Mouse (Mus musculus) intestine, postnatal 0 days (tissue): ENCODE data around the gene Psme3. TPM values are rescaled to one million over a fixed set of nuclear protein-coding genes. Genes with fewer than 3 reads are reported as not detected.
A peak's percentile ranks its signal among the peaks of the same experiment; 100 is the strongest.

Source experiments
- ATAC-seq: fragments of 200-750 bp; cut with Nextera tagmentation; 2 replicates; pipeline ENCODE4 v1.8.0; 2017; ENCODE audit warnings: mild to moderate bottlenecking, moderate TSS enrichment, moderate library complexity
- H3K27ac ChIP-seq: fragments of 300-500 bp; sonication (generic); 2 replicates; pipeline ENCODE4 v1.5.1; 2014; ENCODE audit warnings: mild to moderate bottlenecking, low read depth, low read length, moderate library complexity
- H3K27me3 ChIP-seq: fragments of 300-500 bp; sonication (generic); replicated peaks from 2 replicates; pipeline ENCODE4 v1.6.1; 2014; ENCODE audit warnings: low read length, mixed read lengths; ENCODE audit not compliant: control insufficient read depth, insufficient read depth
- H3K36me3 ChIP-seq: fragments of 300-500 bp; sonication (generic); 2 replicates; pipeline ENCODE4 v1.6.1; 2014; ENCODE audit warnings: mild to moderate bottlenecking, moderate library complexity; ENCODE audit not compliant: control insufficient read depth, insufficient read depth
- H3K4me1 ChIP-seq: fragments of 300-500 bp; sonication (generic); replicated peaks from 2 replicates; pipeline ENCODE4 v1.6.1; 2014; ENCODE audit warnings: antibody characterized with exemption, low read length, mixed read lengths; ENCODE audit not compliant: control insufficient read depth, insufficient read depth
- H3K4me2 ChIP-seq: fragments of 300-500 bp; sonication (generic); replicated peaks from 2 replicates; pipeline ENCODE4 v1.6.1; 2014; ENCODE audit warnings: low read depth, mild to moderate bottlenecking, moderate library complexity
- H3K4me3 ChIP-seq: fragments of 300-500 bp; sonication (generic); 2 replicates; pipeline ENCODE4 v1.5.1; 2014; ENCODE audit warnings: low read depth, low read length
- H3K9ac ChIP-seq: fragments of 300-500 bp; sonication (generic); 2 replicates; pipeline ENCODE4 v1.6.1; 2014; ENCODE audit warnings: mild to moderate bottlenecking, low read depth, low read length
- H3K9me3 ChIP-seq: fragments of 300-500 bp; sonication (generic); 2 replicates; pipeline ENCODE4 v1.6.1; 2016; ENCODE audit warnings: mixed run types; ENCODE audit not compliant: control insufficient read depth
- CTCF ChIP-seq: sonication (generic); IDR thresholded peaks from 2 replicates; pipeline ENCODE4 v1.5.1; 2016; ENCODE audit warnings: low read depth, mild to moderate bottlenecking, control low read depth, antibody characterized with exemption, moderate library complexity
- WGBS: fragments of 180-500 bp; shearing (Covaris S2); extraction: QIAGEN DNeasy Blood & Tissue Kit; methylation state at CpG from one replicate; pipeline ENCODE4 v1.1.7; 2014; 5-methylcytosine and 5-hydroxymethylcytosine counted together
- polyA plus RNA-seq: library from polyadenylated mRNA; unstranded; fragments of >200 nt; fragmentation: Nextera tagmentation; extraction: Ambion mirVana; gene quantifications from 2 replicates; pipeline ENCODE4 v1.2.1, GENCODE M21; 2015

The Psme3 gene
- polyA plus RNA-seq, 1 experiment from 2014 or later, result 59.5 TPM

GRCm38 (mm10) chr11:101351721-101352111, 35.7 kb downstream of the Psme3 start:
- H3K4me1 ChIP-seq, result 0 out of 2 replicates have a peak, but pooled peaks cover 3% of the 10 kb centered on the region
- no peak overlapping the region for H3K27ac ChIP-seq
- no peaks in the 10 kb centered on the region for H3K27me3 ChIP-seq
- ATAC-seq, result peak; percentile 36; the same call in 1 of the 2 replicates
- no peaks in the 10 kb centered on the region for H3K36me3 ChIP-seq
- H3K9ac ChIP-seq, result no peak overlapping the region
- 29% methylated on average over 3 of the region's 3 CpGs for WGBS
- no peak overlapping the region for H3K4me2 ChIP-seq
- no peak for TF ChIP-seq CTCF
- no peak overlapping the region for H3K4me3 ChIP-seq
- no peaks in the 10 kb centered on the region for H3K9me3 ChIP-seq

- no peak overlapping the region for H3K4me2 ChIP-seq
- H3K4me1 ChIP-seq, result 0 out of 2 replicates have a peak, but pooled peaks cover 3% of the 10 kb centered on the region
- no peak for TF ChIP-seq CTCF
- no peak overlapping the region for H3K4me3 ChIP-seq
- H3K36me3 ChIP-seq, result no peaks in the 10 kb centered on the region
- no peak overlapping the region for H3K27ac ChIP-seq
- 82% methylated on average over 12 of the region's 12 CpGs for WGBS
- no peak for ATAC-seq
- H3K9me3 ChIP-seq, result no peaks in the 10 kb centered on the region
- H3K27me3 ChIP-seq, result no peaks in the 10 kb centered on the region
- no peak overlapping the region for H3K9ac ChIP-seq
These were observed 37.4 kb downstream of the Psme3 start for GRCm38 (mm10) chr11:101353436-101353835.

GRCm38 (mm10) chr11:101354438-101355010, 38.5 kb downstream of the Psme3 start:
- ATAC-seq, result no peak
- Histone ChIP-seq H3K4me3 (no peak overlapping the region), H3K4me1 (0 out of 2 replicates have a peak, but pooled peaks cover 3% of the 10 kb centered on the region), H3K36me3 (no peaks in the 10 kb centered on the region), H3K9ac (no peak overlapping the region), H3K27me3 (no peaks in the 10 kb centered on the region), H3K9me3 (no peaks in the 10 kb centered on the region), H3K4me2 (no peak overlapping the region), H3K27ac (no peak overlapping the region)
- 83% methylated on average over 5 of the region's 5 CpGs for WGBS
- peak; percentile 45 for TF ChIP-seq CTCF

- Histone ChIP-seq H3K4me1 (0 out of 2 replicates have a peak, but pooled peaks cover 3% of the 10 kb centered on the region), H3K36me3 (no peaks in the 10 kb centered on the region), H3K9me3 (no peaks in the 10 kb centered on the region), H3K9ac (no peak overlapping the region), H3K27ac (peak overlapping the region; percentile 60), H3K4me2 (no peak overlapping the region), H3K27me3 (no peaks in the 10 kb centered on the region), H3K4me3 (no peak overlapping the region)
- 65% methylated on average over 2 of the region's 2 CpGs for WGBS
- ATAC-seq, result peak; percentile 35; the same call in 1 of the 2 replicates
- TF ChIP-seq CTCF, result no peak
These were observed 39.9 kb downstream of the Psme3 start for GRCm38 (mm10) chr11:101355916-101356315.

GRCm38 (mm10) chr11:101357505-101358182, 41.6 kb downstream of the Psme3 start:
- Histone ChIP-seq H3K4me1 (no peaks in the 10 kb centered on the region), H3K27ac (no peak overlapping the region), H3K27me3 (no peaks in the 10 kb centered on the region), H3K36me3 (no peaks in the 10 kb centered on the region), H3K4me2 (no peak overlapping the region), H3K9me3 (no peaks in the 10 kb centered on the region), H3K9ac (no peak overlapping the region), H3K4me3 (no peak overlapping the region)
- no peak for ATAC-seq
- no peak for TF ChIP-seq CTCF
- WGBS, result 47% methylated on average over 3 of the region's 3 CpGs

GRCm38 (mm10) chr11:101359776-101360175, 43.8 kb downstream of the Psme3 start:
- WGBS, result 65% methylated on average over 9 of the region's 9 CpGs
- peak overlapping the region; percentile 88 for H3K27ac ChIP-seq

More at GRCm38 (mm10) chr11:101359776-101360175, 43.8 kb downstream of the Psme3 start:
- no peak for ATAC-seq
- Histone ChIP-seq H3K4me1 (peaks cover 6% of the 10 kb centered on the region; the same call in 1 of the 2 replicates), H3K4me2 (no peak overlapping the region), H3K27me3 (no peaks in the 10 kb centered on the region), H3K36me3 (no peaks in the 10 kb centered on the region), H3K9me3 (no peaks in the 10 kb centered on the region), H3K9ac (no peak overlapping the region), H3K4me3 (no peak overlapping the region)
- no peak for TF ChIP-seq CTCF
